Mouse (Mus musculus): ENCODE data around the gene Sstr2. TPM values are rescaled to one million over a fixed set of nuclear protein-coding genes. Genes with fewer than 3 reads are reported as not detected.
"Not testable (repeated sequence)": the region's sequence is repeated elsewhere in the genome, so short reads cannot be mapped to it uniquely, and the experiment has no call there.

The Sstr2 gene
- polyA plus RNA-seq, 1 experiment from 2014 or later = 2.1 TPM

DNA sequence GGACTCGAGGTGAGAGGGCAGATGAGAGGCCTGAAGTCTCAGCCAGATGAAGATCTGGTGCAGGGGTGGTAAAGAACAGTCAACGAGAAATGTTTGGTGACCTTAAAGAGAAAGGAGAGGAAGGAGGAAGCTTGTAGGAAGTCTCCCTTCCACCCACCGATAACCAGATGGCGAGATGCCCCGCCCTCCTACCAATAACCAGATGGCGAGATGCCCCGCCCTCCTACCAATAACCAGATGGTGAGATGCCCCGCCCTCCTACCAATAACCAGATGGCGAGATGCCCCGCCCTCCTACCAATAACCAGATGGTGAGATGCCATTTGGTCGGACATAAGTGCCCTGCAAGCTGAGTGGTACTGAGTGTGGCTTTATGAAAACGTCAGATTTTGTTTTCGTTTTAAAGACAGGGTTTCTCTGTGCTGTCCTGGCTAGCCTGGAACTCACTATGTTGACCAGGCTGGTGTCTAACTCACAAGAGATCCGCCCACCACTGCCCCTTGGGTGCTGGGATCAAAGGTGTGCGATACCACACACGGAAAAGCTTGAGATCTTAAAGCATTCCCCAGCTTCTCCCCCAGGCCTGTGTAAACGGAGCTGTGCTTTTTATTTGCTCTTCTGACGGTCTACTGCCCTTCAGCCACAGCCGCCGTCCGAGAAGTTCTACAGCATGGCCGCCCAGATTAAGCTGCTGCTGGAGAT is 32.2 kb downstream of the Sstr2 start:
- WGBS = 72% methylated on average over 22 of the region's 22 CpGs
- Histone ChIP-seq H3K27me3 (replicated peaks; ENCODE audit: low read depth, poor library complexity, severe bottlenecking) (0 out of 2 replicates have a peak, but pooled peaks cover 5% of the 10 kb centered on the region), H3K27ac (replicated peaks) (peak overlapping the region; percentile 19; the same call in 1 of the 2 replicates), H3K4me1 (peaks cover 62% of the 10 kb centered on the region), H3K4me3 (peak overlapping the region; percentile 97; the same call in 1 of the 2 replicates), H3K36me3 (replicated peaks) (peaks cover 49% of the 10 kb centered on the region), H3K9me3 (no peaks in the 10 kb centered on the region)
- no peak for DNase-seq (ENCODE audit: low spot score)

DNA sequence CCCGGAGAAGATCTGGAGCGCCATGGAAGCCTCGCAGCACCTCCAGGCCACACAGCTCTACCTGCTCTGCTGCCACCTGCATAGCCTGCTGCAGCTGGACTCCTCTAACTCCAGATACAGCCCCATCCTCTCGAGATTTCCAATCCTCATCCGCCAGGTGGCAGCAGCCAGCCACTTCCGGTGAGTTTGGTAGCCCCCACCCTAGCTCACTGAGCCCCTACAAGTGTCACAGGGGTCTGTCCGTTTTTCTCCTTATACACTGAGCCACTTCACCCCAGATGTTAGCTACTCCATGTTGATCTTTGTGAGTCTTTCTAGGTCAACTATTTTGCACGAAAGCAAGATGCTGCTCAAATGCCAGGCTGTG is 32.7 kb downstream of the Sstr2 start:
- 53% methylated on average over 8 of the region's 8 CpGs for WGBS
- 0 out of 2 replicates have a peak overlapping the region, but pooled peaks have one; percentile 23 for H3K4me3 ChIP-seq
- 0 out of 2 replicates have a peak, but pooled peaks cover 5% of the 10 kb centered on the region for H3K27me3 ChIP-seq (replicated peaks; ENCODE audit: low read depth, poor library complexity, severe bottlenecking)
- H3K9me3 ChIP-seq = no peaks in the 10 kb centered on the region
- peak; percentile 66 for DNase-seq (ENCODE audit: low spot score)
- peaks cover 65% of the 10 kb centered on the region for H3K4me1 ChIP-seq
- peak overlapping the region; percentile 19; the same call in 1 of the 2 replicates for H3K27ac ChIP-seq (replicated peaks)
- peaks cover 54% of the 10 kb centered on the region for H3K36me3 ChIP-seq (replicated peaks)

DNA sequence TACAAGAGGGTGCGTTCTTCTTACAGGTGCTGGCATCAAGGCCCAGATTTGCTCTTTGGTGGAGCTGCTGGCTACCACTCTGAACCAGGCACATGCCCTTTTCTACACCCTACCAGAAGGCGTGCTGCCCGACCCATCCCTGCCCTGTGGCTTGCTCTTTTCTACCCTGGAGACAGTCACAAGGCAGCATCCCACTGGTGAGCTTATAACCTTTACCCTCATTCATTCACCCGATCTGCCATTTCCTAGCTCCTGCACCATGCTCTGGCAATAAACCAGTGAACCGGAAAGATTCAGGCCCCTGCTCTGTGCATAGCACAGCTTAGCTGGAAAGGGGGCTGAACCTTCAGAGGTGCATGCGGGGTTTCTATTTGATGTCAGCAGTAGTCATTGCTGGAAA is 33.4 kb downstream of the Sstr2 start:
- H3K36me3 ChIP-seq (replicated peaks) = peaks cover 61% of the 10 kb centered on the region
- no peak for DNase-seq (ENCODE audit: low spot score)
- 94% methylated on average over 6 of the region's 6 CpGs for WGBS
- H3K4me1 ChIP-seq = peaks cover 69% of the 10 kb centered on the region
- no peak overlapping the region for H3K27ac ChIP-seq (replicated peaks)
- 0 out of 2 replicates have a peak, but pooled peaks cover 2% of the 10 kb centered on the region for H3K27me3 ChIP-seq (replicated peaks; ENCODE audit: low read depth, poor library complexity, severe bottlenecking)
- no peak overlapping the region for H3K4me3 ChIP-seq
- no peaks in the 10 kb centered on the region for H3K9me3 ChIP-seq

DNA sequence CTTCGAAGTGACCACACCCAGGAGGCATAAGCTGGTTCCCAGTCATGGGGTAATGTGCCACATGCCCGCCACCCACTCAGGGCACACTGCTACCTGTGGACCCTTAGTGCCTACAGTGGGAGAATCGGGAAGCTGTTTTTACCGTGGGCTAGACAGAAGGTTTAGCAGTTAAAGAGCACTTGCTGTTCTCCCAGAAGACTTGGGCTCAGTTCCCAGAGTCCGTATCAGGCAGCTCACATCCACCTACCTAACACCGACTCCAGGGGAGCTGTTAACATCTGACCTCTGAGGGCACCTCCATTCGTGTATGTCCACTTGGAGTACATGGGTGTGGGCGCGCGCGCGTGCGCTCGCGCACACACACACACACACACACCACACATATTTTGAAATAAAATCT is 35.0 kb downstream of the Sstr2 start:
- H3K27me3 ChIP-seq (replicated peaks; ENCODE audit: low read depth, poor library complexity, severe bottlenecking) = no peaks in the 10 kb centered on the region
- no peak for DNase-seq (ENCODE audit: low spot score)
- H3K4me3 ChIP-seq = no peak overlapping the region
- H3K9me3 ChIP-seq = no peaks in the 10 kb centered on the region
- peaks cover 77% of the 10 kb centered on the region for H3K36me3 ChIP-seq (replicated peaks)
- H3K4me1 ChIP-seq = peaks cover 58% of the 10 kb centered on the region
- peak overlapping the region; percentile 54 for H3K27ac ChIP-seq (replicated peaks)
- WGBS = 92% methylated on average over 15 of the region's 15 CpGs

DNA sequence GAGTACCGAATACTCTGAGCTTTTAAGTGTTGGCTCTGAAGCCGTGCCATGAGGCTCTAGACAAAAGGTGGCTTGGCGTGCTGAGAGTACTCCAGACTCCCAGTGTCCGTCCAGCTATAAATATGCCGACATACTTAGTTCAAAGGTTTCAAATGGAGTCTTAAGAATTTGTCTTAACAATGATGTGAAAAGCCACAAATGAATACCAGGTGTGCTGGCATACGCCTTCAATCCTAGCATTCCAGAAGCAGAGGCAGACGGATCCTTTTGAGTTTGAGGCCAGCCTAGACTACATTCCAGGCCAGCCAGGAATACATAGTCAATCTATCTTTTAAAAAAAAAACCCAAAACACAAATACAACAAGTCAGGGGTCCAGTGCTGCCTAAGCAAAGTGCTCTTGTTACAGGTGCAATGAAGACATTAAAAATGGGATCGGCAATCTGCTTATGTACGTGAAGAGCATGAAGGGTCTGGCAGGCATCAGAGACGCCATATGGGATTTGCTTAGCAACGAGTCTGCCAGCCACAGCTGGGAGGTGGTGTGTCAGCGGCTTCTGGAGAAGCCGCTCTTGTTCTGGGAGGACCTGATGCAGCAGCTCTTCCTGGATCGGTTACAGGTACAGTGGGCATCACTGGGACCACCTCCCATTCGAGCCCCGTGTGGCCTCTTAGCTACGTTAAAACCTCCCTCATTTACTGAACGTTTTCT is 35.6 kb downstream of the Sstr2 start:
- H3K36me3 ChIP-seq (replicated peaks) = peaks cover 83% of the 10 kb centered on the region
- no peaks in the 10 kb centered on the region for H3K27me3 ChIP-seq (replicated peaks; ENCODE audit: low read depth, poor library complexity, severe bottlenecking)
- H3K27ac ChIP-seq (replicated peaks) = peak overlapping the region; percentile 54
- DNase-seq (ENCODE audit: low spot score) = peak; percentile 30
- no peaks in the 10 kb centered on the region for H3K9me3 ChIP-seq
- peaks cover 59% of the 10 kb centered on the region for H3K4me1 ChIP-seq
- WGBS = 70% methylated on average over 18 of the region's 18 CpGs
- no peak overlapping the region for H3K4me3 ChIP-seq

DNA sequence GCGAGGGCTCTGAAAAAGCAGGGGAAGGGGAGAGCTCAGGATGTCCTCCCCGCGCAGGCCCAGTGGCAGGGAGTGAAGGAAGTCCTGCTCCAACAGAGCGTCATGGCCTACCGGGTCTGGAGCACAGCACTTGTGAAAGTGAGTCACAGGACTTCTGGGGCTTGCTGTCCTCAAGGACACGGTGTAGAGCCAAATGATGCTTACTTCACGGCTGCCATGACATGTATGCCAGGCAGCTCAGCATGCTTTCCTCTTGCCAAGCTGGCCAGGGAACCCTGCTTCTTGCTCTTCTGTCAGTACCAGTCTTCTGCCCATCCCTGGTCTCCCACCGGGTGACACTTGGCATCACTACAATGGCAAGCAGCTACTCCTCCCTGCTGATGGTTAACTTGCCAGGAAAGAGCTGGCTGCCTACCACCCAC is 37.4 kb downstream of the Sstr2 start:
- 91% methylated on average over 8 of the region's 8 CpGs for WGBS
- H3K9me3 ChIP-seq = no peaks in the 10 kb centered on the region
- no peak overlapping the region for H3K4me3 ChIP-seq
- H3K27ac ChIP-seq (replicated peaks) = 0 out of 2 replicates have a peak overlapping the region, but pooled peaks have one; percentile 21
- H3K36me3 ChIP-seq (replicated peaks) = peaks cover 100% of the 10 kb centered on the region
- DNase-seq (ENCODE audit: low spot score) = no peak
- H3K27me3 ChIP-seq (replicated peaks; ENCODE audit: low read depth, poor library complexity, severe bottlenecking) = no peaks in the 10 kb centered on the region
- peaks cover 44% of the 10 kb centered on the region for H3K4me1 ChIP-seq

DNA sequence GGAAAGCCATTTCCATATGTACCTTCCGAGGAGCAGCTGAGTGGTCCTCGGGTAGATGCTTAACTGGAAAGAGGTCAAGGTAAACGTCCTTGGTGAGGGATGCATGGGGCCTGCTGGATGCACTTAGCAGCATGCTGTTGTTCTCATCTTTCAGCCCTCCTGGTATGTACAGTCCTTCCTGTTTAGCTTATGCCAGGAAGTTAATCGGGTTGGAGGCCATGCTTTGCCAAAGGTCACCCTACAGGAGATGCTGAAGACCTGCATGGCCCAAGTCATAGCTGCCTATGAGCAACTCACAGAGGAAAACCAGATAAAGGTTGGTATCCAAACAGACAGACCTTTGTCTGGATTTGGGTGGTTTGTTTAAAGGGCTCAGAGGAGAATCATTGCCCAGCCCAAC is 38.1 kb downstream of the Sstr2 start:
- no peak for DNase-seq (ENCODE audit: low spot score)
- peaks cover 100% of the 10 kb centered on the region for H3K36me3 ChIP-seq (replicated peaks)
- H3K27ac ChIP-seq (replicated peaks) = no peak overlapping the region
- WGBS = 68% methylated on average over 4 of the region's 4 CpGs
- H3K4me3 ChIP-seq = no peak overlapping the region
- peaks cover 37% of the 10 kb centered on the region for H3K4me1 ChIP-seq
- H3K27me3 ChIP-seq (replicated peaks; ENCODE audit: low read depth, poor library complexity, severe bottlenecking) = no peaks in the 10 kb centered on the region
- H3K9me3 ChIP-seq = no peaks in the 10 kb centered on the region

DNA sequence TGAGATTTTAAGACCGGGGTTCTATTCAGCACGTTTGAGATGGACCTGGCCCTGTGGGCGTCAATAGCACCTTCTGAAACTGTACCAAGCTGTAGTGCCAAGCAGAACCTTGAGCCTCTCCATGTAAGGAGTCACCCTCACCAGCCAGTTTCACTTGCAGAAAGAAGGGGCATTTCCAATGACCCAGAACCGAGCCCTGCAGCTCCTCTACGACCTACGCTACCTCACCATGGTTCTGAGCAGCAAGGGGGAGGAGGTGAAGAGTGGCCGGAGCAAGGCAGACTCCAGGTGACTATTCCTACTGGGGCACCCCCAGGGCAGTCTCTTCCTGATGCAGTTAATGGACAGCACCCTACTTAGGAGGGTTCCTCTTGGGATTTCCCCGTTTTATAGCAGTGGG is 39.2 kb downstream of the Sstr2 start:
- DNase-seq (ENCODE audit: low spot score) = no peak
- Histone ChIP-seq H3K27me3 (replicated peaks; ENCODE audit: low read depth, poor library complexity, severe bottlenecking) (no peaks in the 10 kb centered on the region), H3K4me3 (no peak overlapping the region), H3K27ac (replicated peaks) (no peak overlapping the region), H3K36me3 (replicated peaks) (peaks cover 99% of the 10 kb centered on the region), H3K4me1 (peaks cover 33% of the 10 kb centered on the region), H3K9me3 (no peaks in the 10 kb centered on the region)
- WGBS = 91% methylated on average over 8 of the region's 8 CpGs

DNA sequence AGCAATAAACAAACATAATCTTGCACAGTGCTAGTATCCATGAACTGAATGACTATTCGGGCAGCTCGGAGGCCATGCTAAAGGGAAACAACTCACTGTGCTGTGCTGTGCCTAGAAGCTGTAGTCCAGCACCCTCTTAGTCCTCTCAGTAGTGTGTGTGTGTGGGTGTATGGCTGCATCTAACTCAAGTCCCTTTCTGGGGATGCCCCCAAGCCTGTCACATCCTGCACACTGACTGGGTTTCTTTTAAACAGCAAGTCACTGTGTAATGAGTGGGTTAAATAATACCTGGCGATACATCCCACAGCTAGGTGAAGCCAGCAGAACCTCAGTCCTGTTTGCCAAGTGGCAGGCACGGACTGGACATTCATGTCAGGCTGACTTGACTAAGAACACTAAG is 39.6 kb downstream of the Sstr2 start:
- Histone ChIP-seq H3K4me1 (peaks cover 33% of the 10 kb centered on the region), H3K27me3 (replicated peaks; ENCODE audit: low read depth, poor library complexity, severe bottlenecking) (no peaks in the 10 kb centered on the region), H3K36me3 (replicated peaks) (peaks cover 99% of the 10 kb centered on the region), H3K4me3 (no peak overlapping the region), H3K27ac (replicated peaks) (no peak overlapping the region), H3K9me3 (no peaks in the 10 kb centered on the region)
- DNase-seq (ENCODE audit: low spot score) = no peak
- WGBS = 91% methylated on average over 4 of the region's 4 CpGs

DNA sequence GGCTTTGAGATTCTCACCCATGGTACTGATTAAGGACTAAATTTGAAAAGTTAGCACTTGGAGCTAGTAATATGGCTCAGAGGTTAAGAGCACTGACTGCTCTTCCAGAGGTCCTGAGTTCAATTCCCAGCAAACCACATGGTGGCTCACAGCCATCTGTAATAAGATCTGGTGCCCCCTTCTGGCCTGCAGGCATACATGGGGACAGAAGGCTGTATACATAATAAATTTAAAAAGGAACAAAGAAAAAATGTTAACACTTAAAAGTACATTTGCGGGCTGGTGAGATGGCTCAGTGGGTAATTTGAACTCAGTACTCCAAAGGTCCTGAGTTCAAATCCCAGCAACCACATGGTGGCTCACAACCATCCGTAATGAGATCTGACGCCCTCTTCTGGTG is 41.1 kb downstream of the Sstr2 start:
- not testable (repeated sequence) for H3K9me3 ChIP-seq; DNase-seq (ENCODE audit: low spot score); H3K27me3 ChIP-seq (replicated peaks; ENCODE audit: low read depth, poor library complexity, severe bottlenecking); H3K27ac ChIP-seq (replicated peaks); H3K4me3 ChIP-seq
- Histone ChIP-seq H3K4me1 (peaks cover 19% of the 10 kb centered on the region), H3K36me3 (replicated peaks) (peaks cover 99% of the 10 kb centered on the region)
- WGBS = 96% methylated on average over 3 of the region's 3 CpGs

DNA sequence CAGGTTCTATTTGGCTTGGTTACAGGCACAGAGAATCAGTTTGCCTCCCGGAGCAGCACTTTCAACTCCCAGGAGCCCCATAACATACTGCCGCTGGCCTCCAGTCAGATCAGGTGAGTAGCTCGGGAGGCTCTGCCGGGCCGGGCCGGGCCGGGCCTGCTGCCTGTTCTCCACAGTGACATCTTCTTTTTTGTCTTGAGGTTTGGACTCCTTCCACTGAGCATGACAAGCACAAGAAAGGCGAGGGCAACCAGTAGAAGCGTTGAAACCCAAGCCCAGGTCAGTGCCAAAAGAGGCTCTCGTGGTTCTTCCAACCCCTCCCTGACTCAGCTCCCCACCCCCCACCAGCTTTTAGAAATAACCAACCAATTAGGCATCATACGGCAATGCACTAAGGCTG is 41.8 kb downstream of the Sstr2 start:
- WGBS = 96% methylated on average over 11 of the region's 11 CpGs
- no peak overlapping the region for H3K4me3 ChIP-seq
- H3K9me3 ChIP-seq = no peaks in the 10 kb centered on the region
- DNase-seq (ENCODE audit: low spot score) = no peak
- H3K27ac ChIP-seq (replicated peaks) = no peak overlapping the region
- H3K27me3 ChIP-seq (replicated peaks; ENCODE audit: low read depth, poor library complexity, severe bottlenecking) = no peaks in the 10 kb centered on the region
- H3K36me3 ChIP-seq (replicated peaks) = peaks cover 95% of the 10 kb centered on the region
- peaks cover 17% of the 10 kb centered on the region for H3K4me1 ChIP-seq

DNA sequence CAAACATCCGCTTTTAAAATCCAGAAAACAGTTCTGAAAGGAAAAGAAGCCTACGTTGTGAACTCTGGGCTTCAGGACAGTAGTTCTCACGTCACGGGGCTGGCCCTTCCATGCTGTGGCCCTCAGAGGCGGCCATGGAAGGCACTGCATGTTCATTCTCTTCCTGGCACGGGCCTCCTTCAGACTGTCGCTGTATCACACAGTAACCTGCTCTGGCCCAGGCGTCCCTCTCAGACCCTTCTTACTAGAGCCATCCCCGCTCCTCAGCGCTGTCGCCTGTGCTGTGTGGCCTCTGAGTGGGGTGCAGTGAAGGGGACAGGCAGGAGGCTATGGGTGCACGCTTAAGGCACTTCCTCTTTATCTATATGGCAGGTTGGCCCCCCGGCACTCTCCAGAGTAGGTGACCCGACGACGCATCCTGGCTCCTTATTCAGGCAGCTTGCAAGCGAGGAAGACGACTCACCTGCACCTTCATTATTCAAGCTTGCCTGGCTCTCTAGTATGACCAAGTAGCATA is 42.8 kb downstream of the Sstr2 start:
- H3K9me3 ChIP-seq = no peaks in the 10 kb centered on the region
- H3K4me1 ChIP-seq = peaks cover 17% of the 10 kb centered on the region
- DNase-seq (ENCODE audit: low spot score) = no peak
- H3K27me3 ChIP-seq (replicated peaks; ENCODE audit: low read depth, poor library complexity, severe bottlenecking) = no peaks in the 10 kb centered on the region
- no peak overlapping the region for H3K4me3 ChIP-seq
- peaks cover 90% of the 10 kb centered on the region for H3K36me3 ChIP-seq (replicated peaks)
- WGBS = 94% methylated on average over 18 of the region's 18 CpGs
- no peak overlapping the region for H3K27ac ChIP-seq (replicated peaks)

DNA sequence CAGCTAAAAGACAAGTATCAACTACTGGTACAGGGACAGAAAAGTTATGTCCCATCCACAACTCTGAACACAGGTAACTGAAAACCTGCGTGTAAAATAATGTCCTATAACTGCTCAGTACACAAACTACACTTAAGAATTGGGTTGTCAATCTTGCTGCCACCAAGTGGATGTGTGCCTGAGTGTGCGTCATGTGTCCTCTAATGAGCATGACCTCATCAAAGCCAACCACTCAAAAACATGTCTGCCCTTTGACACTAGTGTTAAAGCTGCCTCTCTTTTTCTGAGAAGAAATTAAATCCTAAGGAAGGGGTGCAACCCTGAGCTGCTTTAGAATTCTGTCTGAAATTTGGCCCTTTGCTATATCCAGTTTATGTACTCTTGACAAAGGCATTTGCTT is 45.1 kb downstream of the Sstr2 start:
- no peak for DNase-seq (ENCODE audit: low spot score)
- Histone ChIP-seq H3K9me3 (no peaks in the 10 kb centered on the region), H3K27me3 (replicated peaks; ENCODE audit: low read depth, poor library complexity, severe bottlenecking) (no peaks in the 10 kb centered on the region), H3K27ac (replicated peaks) (no peak overlapping the region), H3K36me3 (replicated peaks) (peaks cover 90% of the 10 kb centered on the region), H3K4me3 (no peak overlapping the region), H3K4me1 (peaks cover 5% of the 10 kb centered on the region; the same call in 1 of the 2 replicates)
- 73% methylated on average over 2 of the region's 2 CpGs for WGBS

Data from embryonic facial prominence, embryonic 10.5 days (tissue).